Mouse (Mus musculus) CH12.LX (cell line): ENCODE results near the gene Bbs12.

Source experiments
- CHD2 ChIP-seq: IDR thresholded peaks from 2 replicates; pipeline ENCODE4 v1.6.1; 2011; ENCODE audit warnings: low read length, improper control_type of control experiment
- CTCF ChIP-seq, 2 experiments: IDR thresholded peaks in 1 of 2; conservative IDR thresholded peaks in 1 of 2; 2 replicates each; pipeline ENCODE4 v1.5.1; 2011 to 2012; ENCODE audit warnings: low read depth in 2 of 2, low read length in 2 of 2, improper control_type of control experiment in 1 of 2, inconsistent platforms in 1 of 2, mild to moderate bottlenecking in 1 of 2, moderate library complexity in 1 of 2
- EP300 ChIP-seq: IDR thresholded peaks from 2 replicates; pipeline ENCODE4 v1.6.1; 2011; ENCODE audit warnings: low read length, improper control_type of control experiment
- KAT2A ChIP-seq: IDR thresholded peaks from 2 replicates; pipeline ENCODE4 v1.6.1; 2012; ENCODE audit warnings: low read length, improper control_type of control experiment, inconsistent platforms; ENCODE audit not compliant: insufficient replicate concordance
- MAZ ChIP-seq: IDR thresholded peaks from 2 replicates; pipeline ENCODE4 v1.6.1; 2012; ENCODE audit warnings: low read depth, mild to moderate bottlenecking, inconsistent platforms, low read length, improper control_type of control experiment, moderate library complexity
- MEF2A ChIP-seq: IDR thresholded peaks from 2 replicates; pipeline ENCODE4 v1.6.1; 2014; ENCODE audit warnings: low read depth, mild to moderate bottlenecking, inconsistent platforms, low read length, improper control_type of control experiment, borderline replicate concordance
- NELFE ChIP-seq: IDR thresholded peaks from 2 replicates; pipeline ENCODE4 v1.6.1; 2011; ENCODE audit warnings: low read depth, low read length, improper control_type of control experiment
- POLR2A ChIP-seq: IDR thresholded peaks from 2 replicates; pipeline ENCODE4 v1.6.1; 2011; ENCODE audit warnings: low read depth, mild to moderate bottlenecking, improper control_type of control experiment, low read length
- TCF12 ChIP-seq: IDR thresholded peaks from 2 replicates; pipeline ENCODE4 v1.6.1; 2014; ENCODE audit warnings: low read depth, mild to moderate bottlenecking, inconsistent platforms, low read length, improper control_type of control experiment
- UBTF ChIP-seq: IDR thresholded peaks from 2 replicates; pipeline ENCODE4 v1.6.1; 2012; ENCODE audit warnings: low read depth, mild to moderate bottlenecking, inconsistent platforms, low read length, improper control_type of control experiment, moderate library complexity
- USF1 ChIP-seq: IDR thresholded peaks from 2 replicates; pipeline ENCODE4 v1.6.1; 2014; ENCODE audit warnings: low read depth, mild to moderate bottlenecking, inconsistent platforms, low read length, improper control_type of control experiment
- ZC3H11A ChIP-seq: IDR thresholded peaks from 2 replicates; pipeline ENCODE4 v1.6.1; 2012; ENCODE audit warnings: low read depth, mild to moderate bottlenecking, inconsistent platforms, low read length, improper control_type of control experiment
- ZKSCAN1 ChIP-seq: IDR thresholded peaks from 2 replicates; pipeline ENCODE4 v1.6.1; 2012; ENCODE audit warnings: low read depth, inconsistent platforms, low read length, improper control_type of control experiment, borderline replicate concordance

DNA sequence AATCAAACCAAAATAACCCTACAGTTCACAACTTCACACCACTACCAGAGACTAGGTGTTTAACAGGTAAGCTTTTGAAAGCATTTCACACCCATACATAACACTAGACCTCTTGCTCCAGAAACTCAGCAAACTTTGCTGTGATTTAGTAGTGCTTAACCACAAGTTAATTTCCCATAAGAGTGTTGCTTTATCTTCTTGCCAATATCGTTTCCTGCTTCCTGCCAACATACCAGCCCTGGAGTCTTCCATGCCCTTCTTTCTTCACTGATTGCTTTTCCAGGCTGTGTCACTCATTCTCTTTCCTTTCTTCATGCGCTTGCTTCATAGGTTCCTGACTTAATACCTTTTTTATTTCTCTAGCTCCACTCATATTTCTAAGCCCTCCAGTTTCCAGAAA lies 16.1 kb downstream of the Bbs12 start:
- TF ChIP-seq USF1, result no peak
- no peak for TF ChIP-seq CHD2
- no peak for TF ChIP-seq EP300
- TF ChIP-seq MAZ, result no peak
- no peak for TF ChIP-seq CTCF (conservative IDR thresholded peaks at IDR 0.05 in 1 of 2, IDR thresholded peaks at IDR 0.05 in 1 of 2; ENCODE audit: low read depth in 2 of 2, low read length in 2 of 2)
- no peak for TF ChIP-seq UBTF
- no peak for TF ChIP-seq POLR2A
- TF ChIP-seq MEF2A, result no peak
- TF ChIP-seq NELFE, result no peak
- no peak for TF ChIP-seq TCF12
- TF ChIP-seq ZC3H11A, result no peak
- TF ChIP-seq ZKSCAN1, result no peak
- TF ChIP-seq KAT2A, result no peak
